Mouse (Mus musculus) cortical plate, adult 2 months (tissue): Measurements from ENCODE around the gene Mrpl47. TPM values are rescaled to one million over a fixed set of nuclear protein-coding genes. Genes with fewer than 3 reads are reported as not detected.
"Not testable (repeated sequence)": the region's sequence is repeated elsewhere in the genome, so short reads cannot be mapped to it uniquely, and the experiment has no call there.

ENCODE experiments used
- H3K27ac ChIP-seq: fragments of 200-500 bp; 2 replicates; pipeline ENCODE4 v1.5.1; 2012; ENCODE audit warnings: low read length, control low read depth, inconsistent platforms; ENCODE audit not compliant: insufficient read depth
- H3K4me1 ChIP-seq: fragments of 200-500 bp; 2 replicates; pipeline ENCODE4 v1.6.1; 2011; ENCODE audit warnings: low read length; ENCODE audit not compliant: control insufficient read depth, insufficient read depth
- H3K4me3 ChIP-seq: fragments of 200-500 bp; 2 replicates; pipeline ENCODE4 v1.5.1; 2011; ENCODE audit warnings: mild to moderate bottlenecking, low read length, control low read depth; ENCODE audit not compliant: insufficient read depth
- CTCF ChIP-seq: fragments of 200-500 bp; IDR thresholded peaks from 2 replicates; pipeline ENCODE4 v1.5.1; 2011; ENCODE audit warnings: mild to moderate bottlenecking, control low read depth, low read length; ENCODE audit not compliant: insufficient read depth; ENCODE audit errors: extremely low read depth
- POLR2A ChIP-seq: fragments of 200-500 bp; IDR thresholded peaks from 2 replicates; pipeline ENCODE4 v1.6.1; 2011; ENCODE audit warnings: mild to moderate bottlenecking, low read length, control low read depth; ENCODE audit not compliant: insufficient read depth; ENCODE audit errors: extremely low read depth
- polyA plus RNA-seq: library from polyadenylated mRNA; depleted of rRNA; stranded (reverse); fragments of >200 nt; gene quantifications from 2 replicates; pipeline ENCODE4 v1.2.3, GENCODE M21; 2012

Gene Mrpl47
- polyA plus RNA-seq, 1 experiment, result 12.8 TPM

GRCm38 (mm10) chr3:32738549-32738948 is 1.1 kb upstream of the Mrpl47 start:
- H3K27ac ChIP-seq, result no peak overlapping the region
- peaks cover 1% of the 10 kb centered on the region; the same call in 1 of the 2 replicates for H3K4me1 ChIP-seq
- no peak overlapping the region; the same call in 1 of the 2 replicates for H3K4me3 ChIP-seq
- TF ChIP-seq CTCF (no peak), POLR2A (no peak)

GRCm38 (mm10) chr3:32736244-32737171 is 897 bp downstream of the Mrpl47 start, which contains the start of gene Ndufb5:
Gene Ndufb5, plus strand, starts transcription at chr3:32736990.
- Histone ChIP-seq H3K4me3 (peak within 1 kb of the TSS; percentile 86), H3K4me1 (peaks cover 1% of the 10 kb centered on the region; the same call in 1 of the 2 replicates), H3K27ac (peak within 1 kb of the TSS; percentile 73)
- TF ChIP-seq POLR2A (peak; percentile 76), CTCF (no peak)

- TF ChIP-seq CTCF, result no peak
- no peak for TF ChIP-seq POLR2A
- no peaks in the 10 kb centered on the region for H3K4me1 ChIP-seq
- H3K4me3 ChIP-seq, result no peak overlapping the region
- H3K27ac ChIP-seq, result no peak overlapping the region
These were observed 9.5 kb downstream of the Mrpl47 start for GRCm38 (mm10) chr3:32727861-32728260.

- Histone ChIP-seq H3K4me3 (no peak overlapping the region), H3K27ac (no peak overlapping the region), H3K4me1 (no peaks in the 10 kb centered on the region)
- TF ChIP-seq POLR2A (no peak), CTCF (no peak)
These were observed 11.5 kb downstream of the Mrpl47 start for GRCm38 (mm10) chr3:32725951-32726350.

GRCm38 (mm10) chr3:32724191-32724590 is 13.2 kb downstream of the Mrpl47 start:
- TF ChIP-seq CTCF, result no peak
- no peak for TF ChIP-seq POLR2A
- Histone ChIP-seq H3K27ac (no peak overlapping the region), H3K4me3 (no peak overlapping the region), H3K4me1 (no peaks in the 10 kb centered on the region)

GRCm38 (mm10) chr3:32718271-32718670 is 19.1 kb downstream of the Mrpl47 start:
- Histone ChIP-seq H3K4me3 (no peak overlapping the region), H3K27ac (no peak overlapping the region), H3K4me1 (no peaks in the 10 kb centered on the region)
- TF ChIP-seq CTCF, result no peak
- no peak for TF ChIP-seq POLR2A

GRCm38 (mm10) chr3:32717403-32717802 is 20.0 kb downstream of the Mrpl47 start:
- not testable (repeated sequence) for H3K27ac ChIP-seq, H3K4me1 ChIP-seq, H3K4me3 ChIP-seq

- TF ChIP-seq POLR2A (no peak), CTCF (no peak)
- Histone ChIP-seq H3K4me1 (no peaks in the 10 kb centered on the region), H3K27ac (no peak overlapping the region), H3K4me3 (no peak overlapping the region)
These were observed 23.7 kb downstream of the Mrpl47 start for GRCm38 (mm10) chr3:32713711-32714110.

GRCm38 (mm10) chr3:32709388-32709787 is 28.0 kb downstream of the Mrpl47 start:
- Histone ChIP-seq H3K27ac (no peak overlapping the region), H3K4me3 (peak overlapping the region; percentile 87), H3K4me1 (no peaks in the 10 kb centered on the region)
- TF ChIP-seq POLR2A (no peak), CTCF (no peak)
